Mouse (Mus musculus) megakaryocyte, embryonic 14.5 days (primary cell): ENCODE results near the gene Poldip3.

Source experiments
- FLI1 ChIP-seq: IDR thresholded peaks from 2 replicates; pipeline ENCODE4 v1.6.1; 2012; ENCODE audit warnings: low read length, inconsistent platforms, mixed read lengths
- GATA1 ChIP-seq: IDR thresholded peaks from 3 replicates; pipeline ENCODE4 v1.6.1; 2012; ENCODE audit warnings: mixed read lengths, low read length, inconsistent platforms, borderline replicate concordance

GRCm38 (mm10) chr15:83150073-83150442, 874 bp upstream of the Poldip3 start:
- TF ChIP-seq GATA1 (no peak), FLI1 (no peak)
